Comparison of ENCODE assay signal across 8 mouse cellular contexts in genomic region chr16:21392099-21392498, GRCm38 (mm10). TPM values are rescaled to one million over a fixed set of nuclear protein-coding genes. Genes with fewer than 3 reads are reported as not detected.
A peak's percentile ranks its signal among the peaks of the same experiment; 100 is the strongest.
DNase-seq lines count a peak whose midpoint lies in the region; ATAC-seq and TF ChIP-seq lines count a peak whose summit lies in the region.

No protein-coding gene starts in this region.

- no peak overlapping the region for H3K4me2 ChIP-seq in neural tube, embryonic 15.5 days
- H3K4me2 ChIP-seq in kidney, embryonic 15.5 days = no peak overlapping the region

- 0 out of 2 replicates have a peak, but pooled peaks cover 4% of the 10 kb centered on the region for H3K27me3 ChIP-seq in neural tube, embryonic 15.5 days (replicated peaks)
- peaks cover 11% of the 10 kb centered on the region; the same call in 1 of the 2 replicates for H3K27me3 ChIP-seq in kidney, embryonic 15.5 days

- ATAC-seq in neural tube, embryonic 15.5 days (ENCODE audit: low FRiP score) = 0 out of 2 replicates have a peak, but pooled peaks have one; percentile 4
- ATAC-seq in kidney, embryonic 15.5 days (replicated peaks; ENCODE audit: low FRiP score) = no peak
- no peak for ATAC-seq in megakaryocyte, adult 5-6 weeks (ENCODE audit: poor library complexity, severe bottlenecking)

- no peaks in the 10 kb centered on the region for H3K36me3 ChIP-seq in neural tube, embryonic 15.5 days
- H3K36me3 ChIP-seq in kidney, embryonic 15.5 days = no peaks in the 10 kb centered on the region

- WGBS in neural tube, embryonic 15.5 days = 67% methylated on average over 6 of the region's 6 CpGs
- WGBS in kidney, embryonic 15.5 days = 74% methylated on average over 6 of the region's 6 CpGs

- no peak overlapping the region for H3K4me3 ChIP-seq in cortical plate, adult 2 months (ENCODE audit: insufficient read depth, low read length)
- H3K4me3 ChIP-seq in neural tube, embryonic 15.5 days (replicated peaks) = no peak overlapping the region
- H3K4me3 ChIP-seq in kidney, embryonic 15.5 days (replicated peaks) = no peak overlapping the region

- H3K9ac ChIP-seq in neural tube, embryonic 15.5 days (replicated peaks) = no peak overlapping the region
- no peak overlapping the region for H3K9ac ChIP-seq in kidney, embryonic 15.5 days

- H3K9me3 ChIP-seq in neural tube, embryonic 15.5 days (replicated peaks) = no peaks in the 10 kb centered on the region
- no peaks in the 10 kb centered on the region for H3K9me3 ChIP-seq in kidney, embryonic 15.5 days (replicated peaks)

- no peak for TF ChIP-seq POLR2A in cortical plate, adult 2 months (IDR thresholded peaks at IDR 0.05; ENCODE audit: extremely low read depth, insufficient read depth, low read length)

- TF ChIP-seq CTCF in cortical plate, adult 2 months (IDR thresholded peaks at IDR 0.05; ENCODE audit: extremely low read depth, insufficient read depth, low read length) = peak; percentile 20; the same call in 1 of the 2 replicates

- peak; percentile 35 for DNase-seq in retina, postnatal 1 day
- no peak for DNase-seq in retina, embryonic 14.5 days (ENCODE audit: low spot score)
- peak; percentile 46 for DNase-seq in induced T-regulatory cell, adult 2 months (ENCODE audit: low read depth)
- no peak for DNase-seq in right cerebral cortex, adult 2 months (ENCODE audit: low spot score in 2 of 2)

- peaks cover 2% of the 10 kb centered on the region; the same call in 1 of the 2 replicates for H3K4me1 ChIP-seq in cortical plate, adult 2 months (ENCODE audit: control insufficient read depth, insufficient read depth, low read length)
- H3K4me1 ChIP-seq in neural tube, embryonic 15.5 days = peaks cover 22% of the 10 kb centered on the region
- H3K4me1 ChIP-seq in kidney, embryonic 15.5 days = peaks cover 19% of the 10 kb centered on the region

- no peak overlapping the region for H3K27ac ChIP-seq in cortical plate, adult 2 months (ENCODE audit: insufficient read depth, low read length)
- H3K27ac ChIP-seq in neural tube, embryonic 15.5 days (replicated peaks) = peak overlapping the region; percentile 65
- H3K27ac ChIP-seq in kidney, embryonic 15.5 days = no peak overlapping the region

RNA-seq across cellular contexts. Expression of gene Vps8, which starts 30.8 kb away (rescaled TPM):
- polyA plus RNA-seq in cortical plate, adult 2 months (2012; rRNA removed) = 35.1 and 35.8 TPM in 2 replicates
- 28.8 and 34.1 TPM in 2 replicates for polyA plus RNA-seq in neural tube, embryonic 15.5 days (2015; fragmentation: Nextera tagmentation; extraction: Ambion mirVana)
- 14.1 and 15.5 TPM in 2 replicates for polyA plus RNA-seq in kidney, embryonic 15.5 days (2015; fragmentation: Nextera tagmentation; extraction: Ambion mirVana)
- total RNA-seq in megakaryocyte, adult 5-6 weeks (2015) = 11.1 and 20.9 TPM in 2 replicates
- 13.1 and 15.9 TPM in 2 replicates for total RNA-seq in megakaryocyte, adult 5-6 weeks (2017)

Comparison
In these comparisons a context has a peak if more than half of its experiments do, and no peak if none do; other contexts are left out.
1. DNase-seq: peak in retina, postnatal 1 day (single experiment) and induced T-regulatory cell, adult 2 months (single experiment); none in retina, embryonic 14.5 days (single experiment) and right cerebral cortex, adult 2 months (0 of 2).